Mouse (Mus musculus) kidney, postnatal 10 days (tissue): ENCODE results near the gene Krt87.

ENCODE experiments used
- DNase-seq: peaks from one replicate; pipeline ENCODE4 v3.0.0; 2021; ENCODE audit warnings: mixed read lengths

Krt87 gene

GRCm38 (mm10) chr15:101438555-101438954 lies at the start of gene Krt87:
Gene Krt87, minus strand, starts transcription at chr15:101438804.
- no peak for DNase-seq

GRCm38 (mm10) chr15:101485911-101486635 lies 47.5 kb upstream of the Krt87 start:
- DNase-seq: no peak

- DNase-seq: no peak
Observed at GRCm38 (mm10) chr15:101484939-101485338, 46.3 kb upstream of the Krt87 start.

GRCm38 (mm10) chr15:101483646-101484045 lies 45.0 kb upstream of the Krt87 start:
- no peak for DNase-seq

GRCm38 (mm10) chr15:101482056-101482455 lies 43.5 kb upstream of the Krt87 start:
- no peak for DNase-seq

- DNase-seq: no peak
Observed at GRCm38 (mm10) chr15:101479666-101480060, 41.1 kb upstream of the Krt87 start.

GRCm38 (mm10) chr15:101479007-101479665 lies 40.5 kb upstream of the Krt87 start:
- peak; percentile 69 for DNase-seq

GRCm38 (mm10) chr15:101472952-101473528 lies 34.4 kb upstream of the Krt87 start, which contains the start of gene Krt86:
Gene Krt86, plus strand, starts transcription at chr15:101473478.
- DNase-seq: peak; percentile 68

- DNase-seq: no peak
Observed at GRCm38 (mm10) chr15:101469093-101469492, 30.5 kb upstream of the Krt87 start.

GRCm38 (mm10) chr15:101463651-101464050 lies 25.0 kb upstream of the Krt87 start, which contains the start of gene Krt81:
Gene Krt81, minus strand, starts transcription at chr15:101463751.
- no peak for DNase-seq

GRCm38 (mm10) chr15:101459283-101459682 lies 20.7 kb upstream of the Krt87 start:
- peak; percentile 42 for DNase-seq

- peak; percentile 72 for DNase-seq
Observed at GRCm38 (mm10) chr15:101458361-101458930, 19.8 kb upstream of the Krt87 start.

GRCm38 (mm10) chr15:101455891-101456290 lies 17.3 kb upstream of the Krt87 start:
- DNase-seq: no peak

- DNase-seq: peak; percentile 54
Observed at GRCm38 (mm10) chr15:101455292-101455691, 16.7 kb upstream of the Krt87 start.

- no peak for DNase-seq
Observed at GRCm38 (mm10) chr15:101454774-101455173, 16.2 kb upstream of the Krt87 start.

- peak; percentile 88 for DNase-seq
Observed at GRCm38 (mm10) chr15:101453093-101453736, 14.6 kb upstream of the Krt87 start.

- DNase-seq: no peak
Observed at GRCm38 (mm10) chr15:101447444-101447843, 8.8 kb upstream of the Krt87 start, which contains the start of gene Krt88. Gene Krt88, plus strand, starts transcription at chr15:101447744.

GRCm38 (mm10) chr15:101446572-101446971 lies 8.0 kb upstream of the Krt87 start:
- no peak for DNase-seq

GRCm38 (mm10) chr15:101440837-101441236 lies 2.2 kb upstream of the Krt87 start:
- DNase-seq: no peak

GRCm38 (mm10) chr15:101436611-101437010 lies 2.0 kb downstream of the Krt87 start:
- DNase-seq: no peak

GRCm38 (mm10) chr15:101424914-101425313 lies 13.7 kb downstream of the Krt87 start:
- DNase-seq: no peak

- DNase-seq: peak; percentile 59
Observed at GRCm38 (mm10) chr15:101420903-101421302, 17.7 kb downstream of the Krt87 start.

- no peak for DNase-seq
Observed at GRCm38 (mm10) chr15:101418950-101419349, 19.7 kb downstream of the Krt87 start.
